Mouse (Mus musculus) lung, embryonic 15.5 days (tissue): ENCODE results near the gene Arid1a. TPM values are rescaled to one million over a fixed set of nuclear protein-coding genes. Genes with fewer than 3 reads are reported as not detected.
"Not testable (repeated sequence)": the region's sequence is repeated elsewhere in the genome, so short reads cannot be mapped to it uniquely, and the experiment has no call there.

Experiments used
- ATAC-seq: fragments of 200-750 bp; cut with Nextera tagmentation; 2 replicates; pipeline ENCODE4 v1.8.0; 2017; ENCODE audit warnings: moderate number of reproducible peaks, borderline replicate concordance; ENCODE audit not compliant: low FRiP score, low TSS enrichment; ENCODE audit errors: extremely low read depth
- H3K27ac ChIP-seq: fragments of 300-500 bp; sonication (generic); 2 replicates; pipeline ENCODE4 v1.5.1; 2015; ENCODE audit warnings: moderate library complexity, mild to moderate bottlenecking, inconsistent platforms
- H3K27me3 ChIP-seq: fragments of 300-500 bp; sonication (generic); 2 replicates; pipeline ENCODE4 v1.6.1; 2015; ENCODE audit warnings: inconsistent platforms
- H3K36me3 ChIP-seq: fragments of 300-500 bp; sonication (generic); 2 replicates; pipeline ENCODE4 v1.6.1; 2015; ENCODE audit warnings: inconsistent platforms
- H3K4me1 ChIP-seq: fragments of 300-500 bp; sonication (generic); 2 replicates; pipeline ENCODE4 v1.6.1; 2015; ENCODE audit warnings: inconsistent platforms
- H3K4me2 ChIP-seq: fragments of 300-500 bp; sonication (generic); 2 replicates; pipeline ENCODE4 v1.6.1; 2015; ENCODE audit warnings: inconsistent platforms, mild to moderate bottlenecking, moderate library complexity
- H3K4me3 ChIP-seq: fragments of 300-500 bp; sonication (generic); 2 replicates; pipeline ENCODE4 v1.5.1; 2015; ENCODE audit warnings: mild to moderate bottlenecking, inconsistent platforms
- H3K9ac ChIP-seq: fragments of 300-500 bp; sonication (generic); 2 replicates; pipeline ENCODE4 v1.6.1; 2015; ENCODE audit warnings: inconsistent platforms
- H3K9me3 ChIP-seq: fragments of 300-500 bp; sonication (generic); 2 replicates; pipeline ENCODE4 v1.6.1; 2016; ENCODE audit warnings: inconsistent platforms
- WGBS: fragments of 180-500 bp; shearing (Covaris S2); methylation state at CpG from one replicate; pipeline ENCODE4 v1.1.7; 2015; 5-methylcytosine and 5-hydroxymethylcytosine counted together
- polyA plus RNA-seq: library from polyadenylated mRNA; unstranded; fragments of >200 nt; fragmentation: Nextera tagmentation; extraction: Ambion mirVana; gene quantifications from 2 replicates; pipeline ENCODE4 v1.2.1, GENCODE M21; 2015

Gene Arid1a
- polyA plus RNA-seq, 1 experiment from 2014 or later, result 29.4 TPM

DNA sequence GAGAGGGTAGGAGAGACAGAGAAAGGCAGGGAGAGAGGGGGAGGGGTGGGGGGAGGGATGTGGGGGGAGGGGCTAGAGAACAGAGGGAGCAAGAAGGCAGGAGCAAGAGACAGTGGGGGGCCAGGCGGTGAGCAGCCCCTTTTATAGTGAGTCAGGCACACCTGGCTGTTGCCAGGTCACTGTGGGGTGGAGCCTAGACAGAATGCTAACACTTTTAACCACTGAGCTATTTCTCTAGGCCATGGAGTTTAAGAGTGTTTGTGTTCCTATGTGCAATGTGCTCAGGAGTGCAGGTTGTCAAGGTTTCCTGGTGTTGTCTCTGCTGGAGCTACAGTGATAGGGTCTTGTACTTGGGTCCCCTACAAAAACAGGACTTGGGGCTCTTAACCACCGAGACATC lies 97.8 kb downstream of the Arid1a start:
- no peak overlapping the region for H3K9ac ChIP-seq
- H3K27me3 ChIP-seq, result no peaks in the 10 kb centered on the region
- WGBS, result 40% methylated on average over 2 of the region's 2 CpGs
- H3K36me3 ChIP-seq, result peaks cover 8% of the 10 kb centered on the region
- no peaks in the 10 kb centered on the region for H3K9me3 ChIP-seq
- ATAC-seq, result no peak
- H3K4me2 ChIP-seq, result peak overlapping the region; percentile 60
- H3K4me3 ChIP-seq, result 0 out of 2 replicates have a peak overlapping the region, but pooled peaks have one; percentile 37
- peak overlapping the region; percentile 99 for H3K27ac ChIP-seq
- peaks cover 43% of the 10 kb centered on the region for H3K4me1 ChIP-seq

DNA sequence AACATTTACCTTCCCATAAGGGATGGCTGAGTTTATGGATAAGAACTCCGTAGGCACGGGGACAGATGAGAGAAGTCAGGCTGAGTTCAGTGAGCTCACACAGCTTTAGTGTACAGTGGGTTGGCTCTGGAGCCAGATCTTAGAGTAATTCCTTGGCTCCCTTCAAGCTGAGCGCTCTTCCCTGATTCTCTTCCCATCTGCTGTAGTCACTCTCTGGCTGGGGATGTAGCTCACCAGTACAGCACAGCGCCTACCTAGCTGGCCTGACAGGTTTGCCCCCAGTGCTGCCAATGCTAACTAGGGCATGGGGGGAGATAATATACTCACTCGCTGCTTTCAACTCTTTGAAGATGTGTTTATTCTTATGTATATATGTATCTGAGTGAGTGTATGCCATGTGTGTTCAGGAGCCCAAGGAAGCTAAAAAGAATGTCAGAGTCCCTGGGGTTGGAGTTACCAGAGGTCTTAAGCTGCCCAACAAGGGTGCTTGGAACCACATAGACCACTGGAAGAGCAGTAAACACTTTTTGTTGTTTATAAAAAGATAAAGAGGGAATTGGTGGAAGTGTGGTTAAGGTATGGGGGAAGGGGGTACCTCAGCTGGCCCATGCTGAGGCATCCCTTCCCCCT lies 98.6 kb downstream of the Arid1a start:
- Histone ChIP-seq H3K9me3 (no peaks in the 10 kb centered on the region), H3K4me1 (peaks cover 43% of the 10 kb centered on the region), H3K9ac (no peak overlapping the region), H3K27me3 (no peaks in the 10 kb centered on the region), H3K4me3 (no peak overlapping the region), H3K36me3 (peaks cover 8% of the 10 kb centered on the region), H3K27ac (no peak overlapping the region), H3K4me2 (no peak overlapping the region)
- ATAC-seq, result no peak
- 47% methylated on average over 5 of the region's 5 CpGs for WGBS

DNA sequence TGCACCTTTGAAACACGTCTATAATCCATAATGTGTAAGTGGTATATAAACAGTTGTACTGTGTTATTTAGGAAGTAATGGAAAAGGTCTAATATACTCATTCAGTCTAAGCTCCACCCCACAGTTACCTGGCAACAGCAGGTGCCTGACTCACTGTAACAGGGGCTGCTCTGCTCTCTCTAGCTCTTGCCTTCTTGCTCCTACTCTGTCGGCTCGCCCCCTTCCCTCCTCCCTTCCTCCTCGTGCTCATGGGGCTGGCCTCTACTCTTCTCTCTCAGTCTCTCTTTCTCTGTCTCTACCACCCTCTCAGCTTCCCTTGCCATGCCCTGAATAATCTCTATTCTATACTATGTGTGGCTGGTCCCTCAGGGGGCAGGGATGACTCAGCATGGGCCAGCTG lies 99.6 kb downstream of the Arid1a start:
- Histone ChIP-seq H3K4me1 (peaks cover 43% of the 10 kb centered on the region), H3K36me3 (peaks cover 1% of the 10 kb centered on the region; the same call in 1 of the 2 replicates), H3K9me3 (no peaks in the 10 kb centered on the region), H3K4me3 (no peak overlapping the region), H3K9ac (no peak overlapping the region), H3K4me2 (no peak overlapping the region), H3K27me3 (no peaks in the 10 kb centered on the region), H3K27ac (no peak overlapping the region)
- WGBS, result 21% methylated on average over 4 of the region's 4 CpGs
- no peak for ATAC-seq

DNA sequence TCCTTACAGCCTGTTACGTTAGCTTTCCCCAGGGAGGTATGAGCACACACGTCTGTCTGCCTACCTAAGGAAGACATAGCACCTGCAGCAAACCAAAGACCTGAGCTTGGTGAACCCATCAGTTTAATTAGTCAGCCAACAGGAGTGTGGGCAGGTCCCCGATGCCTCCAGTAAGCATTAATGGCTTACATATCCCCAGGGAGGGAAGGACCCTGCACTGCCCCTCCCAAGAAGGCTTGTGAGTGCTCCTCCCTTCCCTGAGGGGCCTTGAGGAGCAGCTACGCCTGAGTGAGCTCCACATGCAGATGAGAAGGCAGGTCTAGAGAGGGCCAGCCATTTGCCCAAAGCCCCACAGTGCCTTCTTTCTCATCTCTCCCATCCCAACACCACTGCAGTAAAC lies 100.3 kb downstream of the Arid1a start:
- no peak overlapping the region for H3K27ac ChIP-seq

DNA sequence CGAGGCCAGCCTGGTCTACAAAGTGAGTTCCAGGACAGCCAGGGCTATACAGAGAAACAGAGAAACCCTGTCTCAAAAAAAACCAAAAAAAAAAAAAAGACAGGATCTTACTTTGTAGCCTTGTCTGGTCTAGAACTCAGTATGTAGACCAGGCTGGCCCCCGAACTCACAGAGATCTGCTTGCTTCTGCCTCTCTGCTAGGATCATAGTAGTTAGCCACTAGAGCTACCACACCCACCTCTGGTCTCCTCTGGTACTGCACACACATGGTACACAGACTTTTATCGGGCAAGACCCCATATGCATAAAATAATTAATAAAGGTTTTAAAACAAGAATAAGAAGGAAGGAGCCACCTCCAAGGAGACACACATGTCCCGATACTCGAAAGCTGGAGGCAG lies 102.5 kb downstream of the Arid1a start:
- not testable (repeated sequence) for H3K27ac ChIP-seq, H3K4me3 ChIP-seq, H3K36me3 ChIP-seq, ATAC-seq, H3K27me3 ChIP-seq, H3K9me3 ChIP-seq, H3K4me2 ChIP-seq, H3K9ac ChIP-seq
- peaks cover 21% of the 10 kb centered on the region for H3K4me1 ChIP-seq
- WGBS, result 95% methylated on average over 5 of the region's 5 CpGs

More for the DNA sequence above, 100.3 kb downstream of the Arid1a start:
- Histone ChIP-seq H3K36me3 (no peaks in the 10 kb centered on the region), H3K27me3 (no peaks in the 10 kb centered on the region), H3K9me3 (no peaks in the 10 kb centered on the region), H3K9ac (no peak overlapping the region), H3K4me2 (no peak overlapping the region), H3K4me1 (peaks cover 40% of the 10 kb centered on the region), H3K4me3 (no peak overlapping the region)
- 60% methylated on average over 4 of the region's 4 CpGs for WGBS
- ATAC-seq, result no peak

DNA sequence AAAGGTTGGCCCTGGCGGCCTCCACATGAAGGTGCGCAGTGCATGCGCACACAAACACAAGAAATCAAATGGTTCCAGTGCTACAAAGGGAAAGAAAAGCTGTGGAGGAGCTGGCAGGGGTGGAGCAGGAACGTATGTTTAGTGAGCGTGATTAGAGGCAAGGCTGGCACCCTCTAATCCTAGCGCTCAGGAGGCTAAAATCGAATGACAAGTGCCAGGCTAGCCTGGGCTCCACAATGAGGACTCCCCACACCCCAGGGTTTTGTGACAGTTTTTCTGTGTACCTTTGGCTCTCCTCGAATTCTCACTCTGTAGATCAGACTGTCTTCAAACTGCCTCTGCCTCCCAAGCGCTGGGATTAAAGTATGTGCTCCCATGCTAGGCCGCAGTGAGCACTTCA lies 103.8 kb downstream of the Arid1a start:
- H3K4me2 ChIP-seq, result no peak overlapping the region
- H3K36me3 ChIP-seq, result no peaks in the 10 kb centered on the region
- no peaks in the 10 kb centered on the region for H3K27me3 ChIP-seq
- peaks cover 9% of the 10 kb centered on the region; the same call in 1 of the 2 replicates for H3K4me1 ChIP-seq
- no peak overlapping the region for H3K9ac ChIP-seq
- 77% methylated on average over 10 of the region's 10 CpGs for WGBS
- no peak overlapping the region for H3K4me3 ChIP-seq
- H3K9me3 ChIP-seq, result no peaks in the 10 kb centered on the region
- H3K27ac ChIP-seq, result no peak overlapping the region
- ATAC-seq, result no peak

DNA sequence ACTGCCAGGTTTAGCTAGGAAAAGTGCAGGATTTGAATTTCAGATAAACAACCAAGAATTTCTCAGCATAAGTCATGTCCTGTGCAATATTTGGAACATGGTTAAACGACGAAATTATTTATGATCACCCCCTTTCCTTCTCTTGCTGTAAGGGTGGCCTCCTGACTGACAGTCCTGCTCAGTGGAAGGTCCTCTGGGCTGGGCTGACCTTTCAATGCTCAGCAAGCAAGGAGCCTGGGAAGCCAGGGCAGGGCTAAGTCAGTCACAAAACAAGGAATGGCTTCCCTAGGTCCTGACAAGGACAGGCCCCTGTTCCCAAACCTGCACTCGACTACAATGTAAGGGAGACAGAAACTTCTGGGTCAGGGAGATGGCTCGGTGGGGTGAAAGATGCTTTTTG lies 104.6 kb downstream of the Arid1a start:
- ATAC-seq, result no peak

DNA sequence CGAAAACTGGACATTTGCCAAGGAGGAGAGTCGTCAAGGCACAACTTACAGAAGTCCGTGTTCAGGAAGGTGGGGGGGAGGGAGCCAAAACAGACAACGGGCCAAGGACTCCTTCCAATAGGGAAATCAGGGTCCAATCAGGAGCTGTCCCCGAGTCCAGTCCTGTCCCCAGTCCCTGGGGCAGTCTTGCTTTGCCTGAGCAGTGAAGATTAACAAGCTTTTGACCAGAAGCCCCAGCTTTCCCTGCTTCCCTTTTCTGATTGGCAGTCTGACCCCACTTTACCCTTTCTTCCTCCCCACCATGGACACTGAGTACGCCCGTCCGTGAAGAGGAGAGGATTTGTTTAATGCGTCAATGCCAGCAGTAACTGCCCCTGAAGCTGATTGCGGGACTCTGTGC lies 105.1 kb downstream of the Arid1a start:
- Histone ChIP-seq H3K27ac (no peak overlapping the region), H3K9me3 (no peaks in the 10 kb centered on the region), H3K4me1 (0 out of 2 replicates have a peak, but pooled peaks cover 3% of the 10 kb centered on the region), H3K4me2 (no peak overlapping the region), H3K27me3 (no peaks in the 10 kb centered on the region), H3K4me3 (no peak overlapping the region), H3K36me3 (no peaks in the 10 kb centered on the region), H3K9ac (no peak overlapping the region)
- no peak for ATAC-seq
- 23% methylated on average over 10 of the region's 10 CpGs for WGBS

More for the DNA sequence above, 104.6 kb downstream of the Arid1a start:
- Histone ChIP-seq H3K27ac (no peak overlapping the region), H3K4me1 (0 out of 2 replicates have a peak, but pooled peaks cover 4% of the 10 kb centered on the region), H3K4me2 (no peak overlapping the region), H3K27me3 (no peaks in the 10 kb centered on the region), H3K9ac (no peak overlapping the region), H3K9me3 (no peaks in the 10 kb centered on the region), H3K36me3 (no peaks in the 10 kb centered on the region), H3K4me3 (no peak overlapping the region)
- WGBS, result 47% methylated on average over 4 of the region's 4 CpGs

DNA sequence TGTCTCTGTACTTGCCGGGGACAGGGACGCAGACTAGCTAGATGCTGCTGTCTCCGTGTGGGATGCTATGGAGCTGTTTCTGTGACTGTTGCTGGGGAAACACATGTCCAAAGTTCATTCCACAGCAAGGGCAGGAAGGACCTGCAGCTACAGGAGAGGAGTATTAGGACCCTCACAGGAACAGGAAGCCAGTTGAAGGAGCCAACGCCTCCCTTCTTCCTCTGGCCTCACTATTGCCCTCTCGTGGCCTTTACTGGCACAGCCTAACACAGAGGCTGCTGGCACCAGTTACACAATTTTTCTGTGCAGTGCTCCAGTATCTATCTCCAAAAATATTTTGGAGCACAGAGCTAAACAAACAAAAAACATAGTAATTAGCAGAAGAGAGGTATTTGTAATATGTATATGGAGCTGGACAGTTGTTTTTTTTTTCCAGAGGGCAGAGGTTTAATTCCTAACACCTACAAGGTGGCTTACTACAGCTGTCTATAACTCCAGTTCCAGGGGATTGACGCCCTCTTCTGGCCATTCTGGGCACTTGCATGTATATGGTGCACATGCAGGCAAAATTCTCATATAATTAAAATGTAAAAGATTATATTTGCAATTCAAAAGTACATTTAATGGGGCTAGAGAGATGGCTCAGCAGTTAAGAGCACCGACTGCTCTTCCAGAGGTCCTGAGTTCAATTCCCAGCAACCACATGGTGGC lies 106.4 kb downstream of the Arid1a start, which contains the start of gene Zdhhc18:
Zdhhc18 (minus strand) TSS at position 166 of the 711 bp plus-strand sequence.
- no peaks in the 10 kb centered on the region for H3K9me3 ChIP-seq
- 38% methylated on average over 7 of the region's 7 CpGs for WGBS
- no peak within 1 kb of the TSS for H3K9ac ChIP-seq
- no peaks in the 10 kb centered on the region for H3K36me3 ChIP-seq
- peak within 1 kb of the TSS; percentile 48 for H3K4me2 ChIP-seq
- peak within 1 kb of the TSS; percentile 28 for H3K4me3 ChIP-seq
- 0 out of 2 replicates have a peak, but pooled peaks cover 3% of the 10 kb centered on the region for H3K4me1 ChIP-seq
- no peak for ATAC-seq
- H3K27me3 ChIP-seq, result no peaks in the 10 kb centered on the region
- H3K27ac ChIP-seq, result peak within 1 kb of the TSS; percentile 49; the same call in 1 of the 2 replicates

DNA sequence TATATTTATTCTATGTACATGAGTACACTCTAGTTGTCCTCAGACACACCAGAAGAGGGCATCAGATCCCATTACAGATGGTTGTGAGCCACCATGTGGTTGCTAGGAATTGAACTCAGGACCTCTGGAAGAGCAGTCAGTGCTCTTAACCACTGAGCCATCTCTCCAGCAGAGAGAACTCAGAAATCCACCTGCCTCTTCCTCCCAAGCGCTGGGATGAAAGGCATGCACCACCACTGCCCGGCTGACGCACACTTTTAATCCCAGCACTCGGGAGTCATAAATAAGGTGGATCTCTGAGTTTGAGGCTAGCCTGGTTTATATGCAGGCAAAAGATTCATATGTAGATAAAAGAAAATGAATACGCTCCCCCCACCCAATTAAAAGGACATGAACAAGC lies 107.1 kb downstream of the Arid1a start:
- not testable (repeated sequence) for H3K9ac ChIP-seq, H3K4me1 ChIP-seq, H3K9me3 ChIP-seq, ATAC-seq, H3K36me3 ChIP-seq, H3K27me3 ChIP-seq
- H3K4me3 ChIP-seq, result peak overlapping the region; percentile 28
- peak overlapping the region; percentile 49; the same call in 1 of the 2 replicates for H3K27ac ChIP-seq
- WGBS, result 82% methylated on average over 5 of the region's 5 CpGs
- peak overlapping the region; percentile 48 for H3K4me2 ChIP-seq

DNA sequence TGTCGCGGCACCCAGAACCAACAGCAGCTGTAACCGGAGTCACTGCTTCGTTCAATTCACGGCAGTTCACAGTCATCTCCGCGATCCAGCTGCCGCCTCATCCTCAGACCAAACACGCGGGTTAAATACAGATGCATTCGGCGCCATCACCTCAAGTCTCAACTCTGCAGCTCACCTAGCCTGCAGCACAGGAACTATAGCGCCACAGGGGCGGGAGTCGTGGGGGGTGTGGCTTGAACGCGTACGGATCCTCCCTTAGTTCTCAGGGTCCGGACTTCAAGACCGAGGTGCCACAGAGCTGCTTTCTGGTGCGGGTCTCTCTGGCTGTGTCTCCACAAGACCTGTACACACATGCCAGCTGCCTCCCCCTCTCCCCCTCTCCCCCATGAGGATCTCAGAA lies 110.9 kb downstream of the Arid1a start:
- Histone ChIP-seq H3K9me3 (0 out of 2 replicates have a peak, but pooled peaks cover 6% of the 10 kb centered on the region), H3K4me1 (0 out of 2 replicates have a peak, but pooled peaks cover 3% of the 10 kb centered on the region), H3K4me3 (no peak overlapping the region), H3K9ac (no peak overlapping the region), H3K4me2 (peak overlapping the region; percentile 4; the same call in 1 of the 2 replicates), H3K27me3 (no peaks in the 10 kb centered on the region), H3K27ac (no peak overlapping the region), H3K36me3 (no peaks in the 10 kb centered on the region)
- 32% methylated on average over 21 of the region's 21 CpGs for WGBS
- ATAC-seq, result no peak

DNA sequence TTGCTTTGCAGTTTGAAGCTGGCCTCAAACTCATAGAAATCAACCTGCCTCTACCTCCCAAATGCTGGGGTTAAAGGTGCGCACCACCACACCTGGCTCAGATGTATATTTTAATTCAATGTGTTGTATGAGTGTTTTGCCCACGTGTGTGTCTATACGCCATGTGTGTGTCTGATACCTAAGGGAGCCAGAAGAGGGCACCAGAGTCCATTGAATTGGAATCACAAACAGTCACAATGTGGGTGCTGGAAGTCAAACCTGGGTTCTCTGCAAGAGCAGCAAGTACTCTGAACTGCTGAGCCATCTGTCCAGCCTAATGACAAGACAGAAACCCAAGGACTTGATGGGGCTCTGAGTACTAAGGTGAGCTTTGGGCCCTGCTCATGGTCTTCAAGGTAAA lies 111.4 kb downstream of the Arid1a start:
- no peaks in the 10 kb centered on the region for H3K36me3 ChIP-seq
- no peak overlapping the region for H3K4me3 ChIP-seq
- WGBS, result 85% methylated on average over 3 of the region's 3 CpGs
- H3K4me2 ChIP-seq, result no peak overlapping the region
- H3K27me3 ChIP-seq, result no peaks in the 10 kb centered on the region
- H3K27ac ChIP-seq, result no peak overlapping the region
- 0 out of 2 replicates have a peak, but pooled peaks cover 6% of the 10 kb centered on the region for H3K9me3 ChIP-seq
- H3K9ac ChIP-seq, result no peak overlapping the region
- H3K4me1 ChIP-seq, result 0 out of 2 replicates have a peak, but pooled peaks cover 3% of the 10 kb centered on the region
- ATAC-seq, result no peak
